Mouse (Mus musculus) liver, adult 2 months (tissue): ENCODE results near the gene Hdac7.
A peak's percentile ranks its signal among the peaks of the same experiment; 100 is the strongest.

Experiments used
- CTCF ChIP-seq: fragments of 200-500 bp; IDR thresholded peaks from 2 replicates; pipeline ENCODE4 v1.5.1; 2011; ENCODE audit warnings: low read depth, low read length, control low read depth
- POLR2A ChIP-seq: fragments of 200-500 bp; IDR thresholded peaks from 2 replicates; pipeline ENCODE4 v1.6.1; 2011; ENCODE audit warnings: low read length, control low read depth; ENCODE audit not compliant: insufficient read depth; ENCODE audit errors: extremely low read depth

GRCm38 (mm10) chr15:97782749-97783105, 61.6 kb downstream of the Hdac7 start:
- TF ChIP-seq POLR2A (no peak), CTCF (peak; percentile 80)
